12 mouse cellular contexts compared by ENCODE assay signal in the genomic region with DNA sequence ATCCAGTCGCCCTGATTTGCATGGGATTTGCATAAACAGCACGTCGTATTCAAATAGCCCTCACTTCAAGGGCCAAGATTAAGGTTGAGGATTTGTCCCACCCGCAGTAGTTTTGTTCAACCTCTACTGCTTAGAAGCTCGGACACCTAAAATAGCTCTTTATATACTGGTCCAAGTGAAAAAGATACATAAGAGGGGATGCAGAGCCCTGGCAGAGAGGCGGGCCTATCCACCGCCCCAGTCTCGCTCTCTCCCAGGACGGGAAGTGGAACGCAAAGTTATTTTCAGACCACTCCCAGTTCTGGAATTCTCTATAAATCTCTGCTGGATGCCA. TPM values are rescaled to one million over a fixed set of nuclear protein-coding genes. Genes with fewer than 3 reads are reported as not detected.
DNase-seq lines count a peak whose midpoint lies in the region; ATAC-seq and TF ChIP-seq lines count a peak whose summit lies in the region.
"Had no signal": no experiment of that assay in that cellular context is flagged by ENCODE, and none has a peak within 500 bp of the region (broad histone marks: within the 10 kb centered on the region; RNA-seq: fewer than 3 reads in every experiment).

No protein-coding gene starts in this region.

- H3K27me3 ChIP-seq in heart, embryonic 12.5 days (replicated peaks), result peaks cover 23% of the 10 kb centered on the region
- peaks cover 3% of the 10 kb centered on the region; the same call in 1 of the 2 replicates for H3K27me3 ChIP-seq in ES-Bruce4 (ENCODE audit: control insufficient read depth, insufficient read depth, low read length, poor library complexity, severe bottlenecking)
- no peaks in the 10 kb centered on the region for H3K27me3 ChIP-seq in forebrain, embryonic 16.5 days (replicated peaks; ENCODE audit: control insufficient read depth, insufficient read depth, low read length)
- no peaks in the 10 kb centered on the region for H3K27me3 ChIP-seq in midbrain, embryonic 11.5 days (ENCODE audit: control insufficient read depth, insufficient read depth, low read length)

- WGBS in heart, embryonic 12.5 days, result 5% methylated on average over 10 of the region's 10 CpGs
- 4% methylated on average over 10 of the region's 10 CpGs for WGBS in forebrain, embryonic 16.5 days
- WGBS in midbrain, embryonic 11.5 days, result 5% methylated on average over 10 of the region's 10 CpGs

- H3K9me3 ChIP-seq in heart, embryonic 12.5 days (replicated peaks), result no peaks in the 10 kb centered on the region
- no peaks in the 10 kb centered on the region for H3K9me3 ChIP-seq in ES-Bruce4 (replicated peaks; ENCODE audit: control insufficient read depth, insufficient read depth, low read length, poor library complexity, severe bottlenecking)
- no peaks in the 10 kb centered on the region for H3K9me3 ChIP-seq in forebrain, embryonic 16.5 days (ENCODE audit: control insufficient read depth, low read length)
- H3K9me3 ChIP-seq in midbrain, embryonic 11.5 days (ENCODE audit: control insufficient read depth, low read length), result no peaks in the 10 kb centered on the region

- TF ChIP-seq CTCF in ES-Bruce4 (IDR thresholded peaks at IDR 0.05; ENCODE audit: low read depth, low read length), result no peak

- H3K36me3 ChIP-seq in heart, embryonic 12.5 days, result no peaks in the 10 kb centered on the region
- H3K36me3 ChIP-seq in ES-Bruce4 (ENCODE audit: control insufficient read depth, insufficient read depth, low read length, poor library complexity, severe bottlenecking), result no peaks in the 10 kb centered on the region
- H3K36me3 ChIP-seq in forebrain, embryonic 16.5 days (ENCODE audit: control insufficient read depth, insufficient read depth), result no peaks in the 10 kb centered on the region
- no peaks in the 10 kb centered on the region for H3K36me3 ChIP-seq in midbrain, embryonic 11.5 days (ENCODE audit: control insufficient read depth, insufficient read depth, low read length)

- H3K4me2 ChIP-seq in heart, embryonic 12.5 days, result peak overlapping the region; percentile 59
- H3K4me2 ChIP-seq in forebrain, embryonic 16.5 days (ENCODE audit: low read length), result peak overlapping the region; percentile 6
- H3K4me2 ChIP-seq in midbrain, embryonic 11.5 days, result peak overlapping the region; percentile 6; the same call in 1 of the 2 replicates

- no peak for DNase-seq in heart, postnatal 4 days
- DNase-seq in midbrain, embryonic 11.5 days (ENCODE audit: low spot score, missing footprints), result no peak
- no peak for DNase-seq in urinary bladder, postnatal 25 days (ENCODE audit: low spot score)
- DNase-seq in thymus, postnatal 36 days, result no peak
- DNase-seq: adrenal gland, adult 2 months; thymus, postnatal 14 days had no signal

- H3K4me3 ChIP-seq in heart, embryonic 12.5 days, result peak overlapping the region; percentile 22
- H3K4me3 ChIP-seq in ES-Bruce4 (ENCODE audit: low read depth, low read length), result no peak overlapping the region; the same call in 1 of the 2 replicates
- H3K4me3 ChIP-seq in forebrain, embryonic 16.5 days (replicated peaks; ENCODE audit: low read length), result no peak overlapping the region
- no peak overlapping the region for H3K4me3 ChIP-seq in midbrain, embryonic 11.5 days (ENCODE audit: low read depth, low read length)

- no peak overlapping the region for H3K27ac ChIP-seq in heart, embryonic 12.5 days (ENCODE audit: poor library complexity, severe bottlenecking)
- peak overlapping the region; percentile 35 for H3K27ac ChIP-seq in ES-Bruce4 (ENCODE audit: insufficient read depth, low read length)
- peak overlapping the region; percentile 19; the same call in 1 of the 2 replicates for H3K27ac ChIP-seq in forebrain, embryonic 16.5 days (ENCODE audit: low read length)
- peak overlapping the region; percentile 68; the same call in 1 of the 2 replicates for H3K27ac ChIP-seq in midbrain, embryonic 11.5 days (ENCODE audit: low read depth, low read length)
- H3K27ac ChIP-seq: macrophage had no signal

- no peak overlapping the region for H3K9ac ChIP-seq in heart, embryonic 12.5 days
- no peak overlapping the region for H3K9ac ChIP-seq in ES-Bruce4 (ENCODE audit: low read depth, poor library complexity, severe bottlenecking)
- no peak overlapping the region for H3K9ac ChIP-seq in forebrain, embryonic 16.5 days (replicated peaks; ENCODE audit: low read depth, low read length)
- no peak overlapping the region for H3K9ac ChIP-seq in midbrain, embryonic 11.5 days (ENCODE audit: low read length)

- H3K4me1 ChIP-seq in heart, embryonic 12.5 days (replicated peaks), result peaks cover 15% of the 10 kb centered on the region; the same call in 1 of the 2 replicates
- H3K4me1 ChIP-seq in ES-Bruce4 (ENCODE audit: control insufficient read depth, insufficient read depth, low read length), result peaks cover 3% of the 10 kb centered on the region
- H3K4me1 ChIP-seq in forebrain, embryonic 16.5 days (replicated peaks; ENCODE audit: control insufficient read depth, insufficient read depth, low read length), result peaks cover 14% of the 10 kb centered on the region
- peaks cover 8% of the 10 kb centered on the region for H3K4me1 ChIP-seq in midbrain, embryonic 11.5 days (ENCODE audit: control insufficient read depth, insufficient read depth, low read length)

- no peak for TF ChIP-seq EP300 in ES-Bruce4 (IDR thresholded peaks at IDR 0.05; ENCODE audit: insufficient read depth, low read depth, low read length)

- ATAC-seq in heart, embryonic 12.5 days (ENCODE audit: insufficient number of reproducible peaks, low FRiP score), result no peak
- peak; percentile 73 for ATAC-seq in forebrain, embryonic 16.5 days
- peak; percentile 84 for ATAC-seq in midbrain, embryonic 11.5 days (ENCODE audit: low FRiP score)
- ATAC-seq in megakaryocyte, adult 5-6 weeks (ENCODE audit: poor library complexity, severe bottlenecking), result no peak

- TF ChIP-seq POLR2A in ES-Bruce4 (IDR thresholded peaks at IDR 0.05; ENCODE audit: insufficient read depth, low read length), result no peak

RNA-seq across cellular contexts. Expression of gene Sox9, which starts 58.4 kb away (rescaled TPM):
- 57.9 and 58.6 TPM in 2 replicates for polyA plus RNA-seq in heart, embryonic 12.5 days (2016; fragmentation: Nextera tagmentation; extraction: Ambion mirVana)
- 10 to 100 TPM; 11.1 to 11.9 TPM for total RNA-seq in heart, postnatal 4 days (2021)
- polyA plus RNA-seq in ES-Bruce4 (2011; ENCODE audit: insufficient read depth, insufficient read length, low read depth, missing spikeins), result 0.33 and 0.43 TPM in 2 replicates
- polyA plus RNA-seq in forebrain, embryonic 16.5 days (2015; fragmentation: Nextera tagmentation; extraction: Ambion mirVana), result 48.4 and 60.3 TPM in 2 replicates
- 106 and 107 TPM in 2 replicates for polyA plus RNA-seq in midbrain, embryonic 11.5 days (2014; fragmentation: Nextera tagmentation; extraction: Ambion mirVana)
- not detected in 2 replicates for total RNA-seq in megakaryocyte, adult 5-6 weeks (2015)
- not detected in 2 replicates for total RNA-seq in megakaryocyte, adult 5-6 weeks (2017)
- total RNA-seq: common myeloid progenitor, adult 5-6 weeks had no signal
- polyA plus RNA-seq: macrophage had no signal

Comparison
In these comparisons a context has a peak if more than half of its experiments do, and no peak if none do; other contexts are left out.
1. ATAC-seq: peak in forebrain, embryonic 16.5 days (single experiment) and midbrain, embryonic 11.5 days (single experiment); none in heart, embryonic 12.5 days (single experiment) and megakaryocyte, adult 5-6 weeks (single experiment).
2. H3K4me2 ChIP-seq: peak in every context shown above with its lines; median percentile 59 in heart, embryonic 12.5 days; 6 in forebrain, embryonic 16.5 days; 6 in midbrain, embryonic 11.5 days.
3. RNA of gene Sox9, which starts 58.4 kb away (polyA plus RNA-seq): 106 to 107 TPM in midbrain, embryonic 11.5 days, 57.9 to 58.6 TPM in heart, embryonic 12.5 days and 48.4 to 60.3 TPM in forebrain, embryonic 16.5 days; 0.33 to 0.43 TPM in ES-Bruce4; every median in the first group is over 10 times any median in the second.